Mouse (Mus musculus): ENCODE measurements around the gene Btbd9. TPM values are rescaled to one million over a fixed set of nuclear protein-coding genes. Genes with fewer than 3 reads are reported as not detected.
"Not testable (repeated sequence)": the region's sequence is repeated elsewhere in the genome, so short reads cannot be mapped to it uniquely, and the experiment has no call there.

Btbd9 gene
- polyA plus RNA-seq, 1 experiment, result 27.2 TPM

- no peak for DNase-seq (ENCODE audit: low read depth)
Observed at GRCm38 (mm10) chr17:30512531-30512930, 63.8 kb downstream of the Btbd9 start.

GRCm38 (mm10) chr17:30512007-30512406 lies 64.3 kb downstream of the Btbd9 start:
- DNase-seq (ENCODE audit: low read depth), result no peak

- DNase-seq (ENCODE audit: low read depth), result no peak
Observed at GRCm38 (mm10) chr17:30511399-30511798, 64.9 kb downstream of the Btbd9 start.

GRCm38 (mm10) chr17:30510171-30510570 lies 66.1 kb downstream of the Btbd9 start:
- DNase-seq (ENCODE audit: low read depth), result no peak

- DNase-seq (ENCODE audit: low read depth), result no peak
Observed at GRCm38 (mm10) chr17:30509646-30510045, 66.6 kb downstream of the Btbd9 start.

- DNase-seq (ENCODE audit: low read depth), result no peak
Observed at GRCm38 (mm10) chr17:30507636-30508576, 68.4 kb downstream of the Btbd9 start.

GRCm38 (mm10) chr17:30506916-30507315 lies 69.4 kb downstream of the Btbd9 start:
- DNase-seq (ENCODE audit: low read depth), result no peak

- DNase-seq (ENCODE audit: low read depth), result not testable (repeated sequence)
Observed at GRCm38 (mm10) chr17:30499541-30499940, 76.7 kb downstream of the Btbd9 start.

GRCm38 (mm10) chr17:30498779-30499178 lies 77.5 kb downstream of the Btbd9 start:
- no peak for DNase-seq (ENCODE audit: low read depth)

GRCm38 (mm10) chr17:30498376-30498719 lies 77.9 kb downstream of the Btbd9 start:
- no peak for DNase-seq (ENCODE audit: low read depth)

- no peak for DNase-seq (ENCODE audit: low read depth)
Observed at GRCm38 (mm10) chr17:30497525-30498375, 78.5 kb downstream of the Btbd9 start.

- no peak for DNase-seq (ENCODE audit: low read depth)
Observed at GRCm38 (mm10) chr17:30495567-30495966, 80.7 kb downstream of the Btbd9 start.

- DNase-seq (ENCODE audit: low read depth), result no peak
Observed at GRCm38 (mm10) chr17:30495154-30495553, 81.1 kb downstream of the Btbd9 start.

GRCm38 (mm10) chr17:30493481-30493880 lies 82.8 kb downstream of the Btbd9 start:
- DNase-seq (ENCODE audit: low read depth), result no peak

- no peak for DNase-seq (ENCODE audit: low read depth)
Observed at GRCm38 (mm10) chr17:30492191-30492590, 84.1 kb downstream of the Btbd9 start.

GRCm38 (mm10) chr17:30491601-30492000 lies 84.7 kb downstream of the Btbd9 start:
- no peak for DNase-seq (ENCODE audit: low read depth)

GRCm38 (mm10) chr17:30490601-30491000 lies 85.7 kb downstream of the Btbd9 start:
- no peak for DNase-seq (ENCODE audit: low read depth)

GRCm38 (mm10) chr17:30490086-30490485 lies 86.2 kb downstream of the Btbd9 start:
- DNase-seq (ENCODE audit: low read depth), result no peak

GRCm38 (mm10) chr17:30489629-30490028 lies 86.7 kb downstream of the Btbd9 start:
- no peak for DNase-seq (ENCODE audit: low read depth)

- DNase-seq (ENCODE audit: low read depth), result no peak
Observed at GRCm38 (mm10) chr17:30487695-30488094, 88.6 kb downstream of the Btbd9 start.

GRCm38 (mm10) chr17:30485067-30485854 lies 91.0 kb downstream of the Btbd9 start:
- DNase-seq (ENCODE audit: low read depth), result no peak

Data from gonadal fat pad, adult 2 months (tissue).